Mouse (Mus musculus) 3134 (cell line): ENCODE measurements around the gene Scn4b.

Source experiments
- DNase-seq: peaks from one replicate; pipeline ENCODE4 v3.0.0-alpha.2; 2011; ENCODE audit warnings: low spot score; ENCODE audit not compliant: insufficient read length; ENCODE audit errors: extremely low read depth

The Scn4b gene

DNA sequence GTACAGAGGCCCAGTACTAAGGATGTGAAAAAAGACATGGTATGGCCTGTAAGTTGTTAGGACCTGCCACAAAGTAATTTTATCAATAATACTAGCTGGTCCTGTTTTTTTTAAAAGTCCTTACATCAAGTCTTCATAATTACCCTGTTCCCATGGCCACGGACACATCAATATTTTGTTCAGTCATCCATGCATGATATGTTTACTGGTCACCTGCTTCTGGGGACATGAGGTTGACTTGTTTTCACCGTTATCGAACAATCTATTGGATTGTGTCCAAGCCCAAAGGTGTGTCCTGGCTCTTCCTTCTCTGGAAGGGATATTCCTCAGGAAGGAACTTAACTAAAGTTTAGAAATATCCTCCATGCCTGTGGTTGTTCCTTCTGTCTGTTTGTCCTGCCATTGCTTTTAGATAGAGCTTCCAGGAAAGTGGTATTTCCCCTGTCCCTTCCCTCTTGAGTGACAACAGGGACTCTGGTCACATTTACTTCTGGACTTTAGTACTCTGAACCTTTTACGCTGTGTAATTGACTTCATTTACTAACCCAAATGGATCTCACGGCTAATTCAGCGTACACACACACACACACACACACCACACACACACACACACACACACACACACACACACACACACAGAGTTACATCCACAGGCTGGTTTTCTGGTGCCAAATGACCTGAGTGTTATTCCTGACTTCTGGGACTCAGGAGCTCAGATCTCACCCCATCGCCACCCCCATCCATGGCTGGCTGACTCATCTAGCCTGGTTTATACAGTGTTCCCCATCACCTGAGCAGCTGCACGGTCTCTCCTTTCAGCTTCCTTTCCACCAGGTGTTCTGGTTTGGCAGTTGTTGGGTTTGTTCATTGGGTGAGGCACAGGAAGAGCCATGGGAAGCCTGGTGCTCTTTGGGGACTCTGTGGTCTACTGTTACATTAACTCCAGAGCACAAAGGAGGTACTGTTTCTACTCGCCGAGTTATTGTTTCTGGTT lies 50.7 kb downstream of the Scn4b start:
- DNase-seq: no peak

- no peak for DNase-seq
Measured at GRCm38 (mm10) chr9:45189661-45190174, 51.5 kb downstream of the Scn4b start.

GRCm38 (mm10) chr9:45195468-45195867 lies 57.3 kb downstream of the Scn4b start:
- DNase-seq: no peak

GRCm38 (mm10) chr9:45196125-45196830 lies 58.1 kb downstream of the Scn4b start:
- no peak for DNase-seq

DNA sequence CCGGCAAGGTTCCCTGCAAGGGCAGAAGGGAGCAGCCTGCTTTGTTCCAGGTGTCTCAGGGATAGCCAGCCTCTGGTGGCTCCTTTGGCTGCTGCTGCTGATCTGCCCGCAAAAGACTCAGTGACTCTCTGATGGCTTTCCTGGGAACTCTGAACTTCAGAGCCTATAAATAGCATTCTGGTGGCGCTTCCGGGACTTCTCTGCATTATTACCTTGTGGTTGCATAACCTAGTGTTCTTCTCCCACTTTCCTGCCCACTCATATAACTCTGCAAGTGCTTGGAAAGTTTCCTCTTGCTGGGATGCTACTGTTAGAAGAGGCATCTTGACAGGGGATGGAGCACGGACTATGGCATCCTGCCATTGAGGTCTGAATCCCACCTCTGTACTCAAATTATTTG lies 59.4 kb downstream of the Scn4b start:
- DNase-seq: no peak

DNA sequence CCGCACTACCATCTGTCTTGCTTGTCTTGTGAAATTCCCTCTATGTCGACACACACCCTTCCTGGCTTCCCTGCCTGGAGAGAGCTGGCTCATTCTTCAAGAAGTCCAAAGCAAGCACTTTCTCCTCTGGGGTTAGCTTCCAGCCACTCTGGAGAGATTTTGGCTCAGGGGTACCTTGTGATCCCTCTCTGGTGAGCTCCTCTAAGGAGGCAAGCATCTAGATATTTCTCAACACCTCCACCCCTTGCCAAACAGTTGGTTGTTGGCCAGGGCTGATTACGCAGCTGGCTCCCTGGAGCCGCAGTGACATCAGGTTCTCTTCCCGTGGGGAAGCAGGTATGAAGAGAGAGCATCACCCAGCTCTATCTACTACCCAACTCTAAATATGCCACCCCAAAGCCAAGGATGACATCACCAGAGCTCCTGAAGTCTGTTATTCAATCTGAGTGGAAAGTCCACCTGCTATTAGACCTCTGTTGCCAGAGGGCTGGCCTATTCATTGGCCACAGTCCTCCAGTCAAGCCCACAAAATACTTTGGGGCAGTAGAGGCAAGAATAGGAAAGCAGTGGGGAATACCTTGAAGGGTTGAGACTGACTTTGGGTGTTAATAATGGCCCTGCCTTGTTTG lies 63.2 kb downstream of the Scn4b start:
- no peak for DNase-seq

- no peak for DNase-seq
Measured at GRCm38 (mm10) chr9:45202021-45202798, 64.0 kb downstream of the Scn4b start.
